Mouse (Mus musculus) heart, postnatal 0 days (tissue): ENCODE results near the gene 2310030G06Rik. TPM values are rescaled to one million over a fixed set of nuclear protein-coding genes. Genes with fewer than 3 reads are reported as not detected.
A peak's percentile ranks its signal among the peaks of the same experiment; 100 is the strongest.

ENCODE experiments used
- ATAC-seq: fragments of 200-750 bp; cut with Nextera tagmentation; 2 replicates; pipeline ENCODE4 v1.8.0; 2017; ENCODE audit warnings: low read depth, moderate number of reproducible peaks, moderate library complexity; ENCODE audit not compliant: insufficient read depth
- DNase-seq: peaks from one replicate; pipeline ENCODE4 v3.0.0-alpha.2; 2016; ENCODE audit warnings: low spot score
- H3K27ac ChIP-seq: fragments of 300-500 bp; sonication (generic); 2 replicates; pipeline ENCODE4 v1.5.1; 2014; ENCODE audit warnings: low read depth, mild to moderate bottlenecking
- H3K27me3 ChIP-seq: fragments of 300-500 bp; sonication (generic); 2 replicates; pipeline ENCODE4 v1.6.1; 2014; ENCODE audit warnings: low read length, mixed read lengths; ENCODE audit not compliant: control insufficient read depth, insufficient read depth
- H3K36me3 ChIP-seq: fragments of 300-500 bp; sonication (generic); replicated peaks from 2 replicates; pipeline ENCODE4 v1.6.1; 2014; ENCODE audit warnings: low read length, mixed read lengths; ENCODE audit not compliant: control insufficient read depth, insufficient read depth
- H3K4me1 ChIP-seq: fragments of 300-500 bp; sonication (generic); 2 replicates; pipeline ENCODE4 v1.6.1; 2014; ENCODE audit warnings: antibody characterized with exemption; ENCODE audit not compliant: control insufficient read depth, insufficient read depth
- H3K4me2 ChIP-seq: fragments of 300-500 bp; sonication (generic); 2 replicates; pipeline ENCODE4 v1.6.1; 2014; ENCODE audit warnings: low read depth, mild to moderate bottlenecking, low read length, moderate library complexity
- H3K4me3 ChIP-seq: fragments of 300-500 bp; sonication (generic); 2 replicates; pipeline ENCODE4 v1.5.1; 2014; ENCODE audit warnings: low read depth, low read length
- H3K9ac ChIP-seq: fragments of 300-500 bp; sonication (generic); replicated peaks from 2 replicates; pipeline ENCODE4 v1.6.1; 2014; ENCODE audit warnings: low read depth, low read length, mixed read lengths
- H3K9me3 ChIP-seq: fragments of 300-500 bp; sonication (generic); replicated peaks from 2 replicates; pipeline ENCODE4 v1.6.1; 2016; ENCODE audit warnings: low read length; ENCODE audit not compliant: control insufficient read depth
- CTCF ChIP-seq: IDR thresholded peaks from 2 replicates; pipeline ENCODE4 v1.5.1; 2016; ENCODE audit warnings: antibody characterized with exemption, control low read depth, low read depth
- EP300 ChIP-seq: IDR thresholded peaks from 2 replicates; pipeline ENCODE4 v1.6.1; 2016; ENCODE audit warnings: antibody characterized with exemption, low read depth
- WGBS: fragments of 180-500 bp; shearing (Covaris S2); extraction: QIAGEN DNeasy Blood & Tissue Kit; methylation state at CpG from one replicate; pipeline ENCODE4 v1.1.7; 2014; 5-methylcytosine and 5-hydroxymethylcytosine counted together
- polyA plus RNA-seq: library from polyadenylated mRNA; unstranded; fragments of >200 nt; fragmentation: Nextera tagmentation; extraction: Ambion mirVana; gene quantifications from 2 replicates; pipeline ENCODE4 v1.2.1, GENCODE M21; 2015
- total RNA-seq: library from RNA; depleted of rRNA; stranded (reverse); fragments of >200 nt; gene quantifications from 2 replicates; pipeline ENCODE4 v1.2.3, GENCODE M21; 2014; ENCODE audit warnings: low replicate concordance

The 2310030G06Rik gene
- total and polyA plus RNA-seq, 2 experiments from 2014 or later = 3.6 to 10.6 TPM

DNA sequence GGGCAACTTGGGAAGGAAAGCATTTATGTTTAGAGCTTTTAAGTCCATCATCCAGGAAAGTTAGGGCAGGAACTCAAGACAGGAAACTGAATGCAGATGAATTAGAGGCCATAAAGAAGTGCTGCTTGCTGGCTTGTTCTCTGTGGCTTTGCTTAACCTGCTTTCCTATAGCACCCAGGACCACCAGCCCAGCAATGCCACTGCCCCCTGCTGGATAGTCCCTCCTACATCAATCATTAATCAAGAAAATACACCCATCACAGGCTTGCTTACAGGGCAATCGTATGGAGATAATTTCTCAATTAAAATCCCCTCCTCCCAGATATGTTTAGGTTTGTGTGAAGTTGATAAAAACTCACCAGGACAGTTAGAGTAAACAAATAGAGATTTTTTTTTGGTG is 17.0 kb upstream of the 2310030G06Rik start:
- Histone ChIP-seq H3K9ac (no peak overlapping the region), H3K27ac (no peak overlapping the region), H3K4me2 (no peak overlapping the region), H3K4me1 (peaks cover 6% of the 10 kb centered on the region), H3K9me3 (no peaks in the 10 kb centered on the region), H3K4me3 (no peak overlapping the region), H3K27me3 (no peaks in the 10 kb centered on the region), H3K36me3 (no peaks in the 10 kb centered on the region)
- 60% methylated on average over 1 of the region's 1 CpGs for WGBS
- DNase-seq (peak; percentile 46), ATAC-seq (no peak)
- TF ChIP-seq CTCF = peak; percentile 71
- TF ChIP-seq EP300 = no peak

DNA sequence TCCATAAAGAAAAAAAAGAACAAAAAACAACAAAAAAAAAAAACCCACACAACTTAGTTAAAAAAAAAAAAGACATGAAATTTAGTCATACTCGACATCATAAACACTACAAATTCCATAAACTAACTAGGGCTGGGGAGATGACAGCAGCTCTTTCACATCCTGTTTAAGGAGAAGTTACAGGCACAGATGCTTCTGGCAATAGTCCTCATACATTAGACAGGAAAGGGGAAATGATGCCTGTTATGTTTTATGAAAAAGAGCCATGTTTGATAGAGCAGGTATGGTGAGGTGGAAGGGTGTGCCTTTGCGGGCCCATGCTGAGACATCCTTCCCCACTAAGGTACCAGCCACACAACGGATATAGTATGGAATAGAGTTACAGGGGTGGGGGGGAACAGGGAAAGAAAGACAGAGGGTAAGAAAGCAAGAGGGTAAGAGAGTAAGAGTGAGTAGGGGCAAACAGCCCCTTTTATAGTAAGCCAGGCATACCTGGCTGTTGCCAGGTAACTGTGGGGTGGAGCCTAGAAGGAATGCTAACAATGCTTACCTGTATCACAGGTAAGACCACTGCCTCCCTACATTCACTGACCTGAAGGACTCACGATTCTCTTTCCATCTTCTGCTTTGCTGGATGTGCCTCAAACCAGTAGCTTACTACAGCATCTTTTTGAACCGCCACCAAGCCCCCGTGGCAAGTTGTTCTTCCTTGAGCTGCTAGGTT is 15.3 kb upstream of the 2310030G06Rik start:
- Histone ChIP-seq H3K4me1 (no peaks in the 10 kb centered on the region), H3K27ac (no peak overlapping the region), H3K36me3 (peaks cover 3% of the 10 kb centered on the region), H3K4me3 (no peak overlapping the region), H3K27me3 (no peaks in the 10 kb centered on the region), H3K9ac (no peak overlapping the region), H3K9me3 (no peaks in the 10 kb centered on the region), H3K4me2 (no peak overlapping the region)
- TF ChIP-seq CTCF (no peak), EP300 (no peak)
- ATAC-seq = no peak
- DNase-seq = no peak
- 61% methylated on average over 6 of the region's 6 CpGs for WGBS

DNA sequence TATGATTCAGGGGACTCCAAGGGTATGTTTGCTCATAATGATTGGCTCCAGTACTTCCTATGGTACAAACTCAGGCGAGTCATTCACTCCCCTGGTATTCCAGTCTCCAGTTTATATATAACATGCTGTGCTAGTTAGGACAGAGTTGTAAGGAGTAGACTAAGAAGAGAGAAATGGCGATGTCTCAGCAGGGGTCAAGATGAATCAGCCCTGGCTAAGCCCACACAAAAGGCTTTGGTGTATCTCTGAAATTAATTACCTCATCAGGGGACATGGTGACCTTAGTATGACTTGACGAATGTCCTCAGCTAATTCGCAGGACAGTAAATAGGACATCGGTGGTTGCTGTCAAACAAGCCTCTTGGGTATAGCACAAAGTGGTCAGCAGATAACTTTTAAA is 10.4 kb upstream of the 2310030G06Rik start:
- no peak overlapping the region for H3K27ac ChIP-seq
- no peak overlapping the region for H3K4me3 ChIP-seq
- no peak for TF ChIP-seq EP300
- TF ChIP-seq CTCF = no peak
- peaks cover 14% of the 10 kb centered on the region for H3K36me3 ChIP-seq
- no peak overlapping the region for H3K9ac ChIP-seq
- H3K4me2 ChIP-seq = no peak overlapping the region
- no peak for ATAC-seq
- DNase-seq = no peak
- H3K4me1 ChIP-seq = peaks cover 4% of the 10 kb centered on the region; the same call in 1 of the 2 replicates
- no peaks in the 10 kb centered on the region for H3K9me3 ChIP-seq
- no peaks in the 10 kb centered on the region for H3K27me3 ChIP-seq
- WGBS = 54% methylated on average over 5 of the region's 5 CpGs

DNA sequence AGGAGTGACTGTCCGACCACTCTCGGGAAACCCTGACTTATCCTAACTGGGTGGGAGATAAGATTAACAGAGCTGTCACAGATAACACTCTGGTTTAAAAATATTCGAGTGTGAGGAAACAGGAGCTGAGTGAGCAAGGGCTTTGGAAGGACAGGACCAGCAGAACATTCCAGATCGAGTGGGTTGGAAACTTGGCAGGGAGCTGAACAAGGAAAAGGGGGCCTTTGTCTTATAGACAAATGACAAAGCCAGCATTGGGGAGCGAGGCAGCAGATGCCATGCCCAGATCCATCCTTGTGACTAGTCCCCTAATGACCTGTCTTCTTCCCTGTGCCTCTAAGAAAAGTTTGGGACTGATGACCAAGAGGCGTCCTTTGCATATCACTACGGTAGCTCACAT is 7.6 kb upstream of the 2310030G06Rik start:
- Histone ChIP-seq H3K4me1 (peaks cover 7% of the 10 kb centered on the region; the same call in 1 of the 2 replicates), H3K9me3 (no peaks in the 10 kb centered on the region), H3K36me3 (peaks cover 14% of the 10 kb centered on the region), H3K27ac (peak overlapping the region; percentile 99), H3K27me3 (no peaks in the 10 kb centered on the region), H3K4me3 (peak overlapping the region; percentile 74), H3K9ac (peak overlapping the region; percentile 94), H3K4me2 (peak overlapping the region; percentile 86)
- 8% methylated on average over 7 of the region's 7 CpGs for WGBS
- DNase-seq = peak; percentile 61
- TF ChIP-seq EP300 (peak; percentile 41; the same call in 1 of the 2 replicates), CTCF (no peak)
- ATAC-seq = no peak

DNA sequence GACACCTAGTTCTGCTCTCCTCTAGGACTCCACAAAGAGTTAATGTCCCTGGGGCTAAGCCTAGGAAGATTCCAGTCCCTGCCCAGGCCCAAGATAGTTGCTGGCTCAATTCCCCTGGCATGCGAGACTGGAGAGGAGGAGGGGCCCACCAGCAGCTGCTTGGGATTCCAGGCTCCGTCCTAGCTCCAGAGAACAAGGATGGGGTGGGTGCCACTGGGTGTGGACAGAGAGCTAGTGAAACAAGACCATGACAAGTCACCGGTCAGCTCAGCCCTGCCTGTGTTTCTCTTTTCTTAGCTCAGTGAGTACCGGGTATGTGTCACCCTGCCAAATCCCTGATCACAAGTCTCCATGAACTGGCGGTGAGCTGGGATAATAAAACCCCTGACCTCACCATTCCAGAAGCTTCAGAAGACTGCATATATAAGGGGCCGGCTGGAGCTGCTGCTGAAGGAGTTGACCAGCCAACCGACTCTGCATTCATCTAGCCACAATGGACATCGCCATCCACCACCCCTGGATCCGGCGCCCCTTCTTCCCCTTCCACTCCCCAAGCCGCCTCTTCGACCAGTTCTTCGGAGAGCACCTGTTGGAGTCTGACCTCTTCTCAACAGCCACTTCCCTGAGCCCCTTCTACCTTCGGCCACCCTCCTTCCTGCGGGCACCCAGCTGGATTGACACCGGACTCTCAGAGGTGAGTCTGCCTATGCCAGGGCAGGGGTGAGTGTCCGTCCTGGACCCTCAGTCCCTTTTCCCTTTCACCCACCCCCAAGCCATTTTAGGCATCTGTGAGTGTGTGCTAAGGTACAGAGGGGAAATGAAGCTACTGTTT is 6.7 kb upstream of the 2310030G06Rik start:
- ATAC-seq (peak; percentile 92), DNase-seq (peak; percentile 98)
- TF ChIP-seq EP300 = peak; percentile 49
- TF ChIP-seq CTCF = 0 out of 2 replicates have a peak, but pooled peaks have one; percentile 5
- Histone ChIP-seq H3K27ac (peak overlapping the region; percentile 99), H3K9ac (peak overlapping the region; percentile 94), H3K9me3 (no peaks in the 10 kb centered on the region), H3K27me3 (no peaks in the 10 kb centered on the region), H3K4me3 (peak overlapping the region; percentile 74), H3K4me2 (peak overlapping the region; percentile 86), H3K36me3 (peaks cover 14% of the 10 kb centered on the region), H3K4me1 (peaks cover 7% of the 10 kb centered on the region; the same call in 1 of the 2 replicates)
- 17% methylated on average over 17 of the region's 17 CpGs for WGBS
